Mouse (Mus musculus): ENCODE results near the gene Xpot. TPM values are rescaled to one million over a fixed set of nuclear protein-coding genes. Genes with fewer than 3 reads are reported as not detected.
A peak's percentile ranks its signal among the peaks of the same experiment; 100 is the strongest.

Xpot gene
- 10 to 100 TPM; 75.3 to 75.5 TPM for total RNA-seq (2021)

DNA sequence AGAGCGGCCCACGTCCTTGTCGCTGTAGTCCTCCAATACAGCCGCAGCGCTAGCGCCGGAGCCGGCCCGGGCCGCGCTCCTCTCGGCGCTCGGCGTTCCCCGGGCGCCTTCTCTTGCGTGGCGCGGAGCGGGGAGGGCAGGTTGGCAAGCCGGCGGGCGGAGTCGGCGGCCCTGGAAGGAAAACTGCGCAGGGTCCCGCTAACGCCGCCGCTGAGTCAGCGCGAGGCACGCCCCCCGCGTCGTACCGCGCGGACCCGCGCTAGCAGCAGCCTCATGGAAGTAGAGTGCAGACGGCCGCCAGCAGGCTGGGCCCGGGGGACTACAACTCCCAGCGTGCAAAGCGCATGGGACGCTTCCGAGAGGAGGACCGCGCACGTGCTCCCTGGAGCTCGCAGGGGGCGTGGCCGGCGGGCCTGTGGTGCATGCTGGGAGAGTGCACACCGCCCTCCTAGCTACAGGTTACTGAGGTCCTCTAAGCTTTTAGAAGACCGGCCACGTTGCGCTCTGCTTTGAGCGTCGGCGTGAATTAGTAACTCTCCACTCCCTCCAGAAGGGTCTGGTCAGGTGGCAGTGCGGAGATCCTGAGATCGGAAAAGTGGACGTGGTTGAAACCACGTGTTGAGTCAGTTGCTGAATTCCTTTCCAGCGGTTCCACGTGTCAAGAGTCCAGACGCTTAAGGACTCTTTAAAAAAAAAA is at the start of gene Xpot:
TSS of gene Xpot (minus strand) at position 147 of the 697 bp plus-strand sequence.
- peak; percentile 99 for DNase-seq
- intact Hi-C loops (cut with DNase I): loop anchor here (5.0 kb wide), 1 partner anchor 426 kb away; no protein-coding TSS in a partner anchor

DNA sequence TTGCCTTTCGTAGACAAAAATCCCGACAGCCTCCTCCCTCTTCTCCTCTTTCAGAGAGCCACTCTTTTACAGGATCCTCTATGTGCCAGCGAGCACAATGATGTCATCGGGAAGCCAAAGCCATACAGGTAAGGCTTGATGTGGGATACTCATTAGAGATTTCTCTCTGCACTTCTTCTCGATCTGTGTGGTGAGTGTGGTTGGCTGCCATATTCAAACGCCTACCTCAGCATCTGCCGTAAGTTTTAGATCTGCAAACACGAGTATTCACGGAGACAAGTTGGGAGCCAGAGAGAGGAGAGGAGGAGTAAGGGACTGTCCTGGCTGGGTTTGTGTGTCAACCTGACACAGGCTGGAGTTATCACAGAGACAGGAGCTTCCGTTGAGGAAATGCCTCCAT is 43.0 kb upstream of the Xpot start:
- no peak for DNase-seq
- intact Hi-C loops (cut with DNase I): no loop called here

DNA sequence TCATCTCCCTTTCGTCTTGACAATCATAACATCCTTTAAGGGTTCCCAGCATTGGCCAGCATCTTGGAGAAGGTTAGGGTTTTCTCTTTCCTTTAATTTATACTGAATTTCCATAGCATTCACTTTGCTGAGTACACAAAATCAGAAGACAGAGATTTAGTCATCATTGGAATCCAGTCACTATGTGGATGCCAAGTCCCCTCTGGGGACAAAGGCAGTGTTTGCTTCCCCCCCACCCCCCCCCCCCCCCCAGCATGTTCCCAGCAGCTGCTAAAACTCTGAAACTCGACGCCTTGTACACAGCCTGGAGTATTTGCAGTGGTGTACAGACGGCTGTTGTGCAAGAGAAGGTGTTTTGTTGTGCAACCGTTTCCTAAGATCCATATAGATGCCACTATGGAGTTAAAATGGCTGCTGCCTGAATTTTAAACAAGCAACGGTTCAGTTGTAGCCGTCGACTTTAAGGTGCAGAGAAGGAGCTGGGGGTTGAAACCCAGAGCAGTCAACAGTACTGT is 39.6 kb upstream of the Xpot start:
- intact Hi-C loops (cut with DNase I): no loop called here
- no peak for DNase-seq

DNA sequence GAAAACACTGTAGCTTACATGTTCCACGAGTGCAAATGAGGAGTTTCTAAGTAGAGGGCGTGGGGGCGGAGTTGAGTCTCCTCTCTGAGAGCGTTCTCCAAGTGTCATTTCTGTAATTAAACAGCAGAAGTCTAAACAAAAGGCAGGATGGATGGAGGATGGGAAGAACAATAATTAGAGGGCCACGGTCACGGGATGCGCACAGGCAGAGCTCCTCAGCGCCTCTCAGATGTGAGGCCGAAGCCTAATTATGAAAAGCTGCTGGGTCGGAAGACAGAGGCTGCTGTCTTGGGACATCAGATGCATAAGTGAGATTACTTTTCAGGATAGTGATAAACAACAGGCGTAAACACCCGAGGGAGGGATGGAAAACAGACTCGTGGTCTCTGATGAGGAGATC is 37.5 kb upstream of the Xpot start:
- DNase-seq: no peak
- intact Hi-C loops (cut with DNase I): no loop called here

DNA sequence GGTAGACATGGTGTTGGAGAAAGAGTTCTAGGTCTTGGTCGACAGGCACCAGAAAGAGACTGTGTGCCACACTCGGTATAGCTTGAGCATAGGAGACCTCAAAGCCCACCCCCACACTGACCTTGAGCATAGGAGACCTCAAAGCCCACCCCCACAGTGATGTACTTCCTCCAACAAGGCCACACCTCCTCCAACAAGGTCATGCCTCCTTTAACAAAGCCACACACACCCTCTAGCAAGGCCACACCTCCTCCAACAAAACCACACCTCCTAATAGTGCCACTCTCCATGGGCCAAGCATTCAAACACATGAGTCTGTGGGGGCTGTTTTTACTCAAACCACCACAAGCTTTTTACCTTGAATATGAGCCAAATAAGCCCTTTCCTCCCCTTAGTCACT is 36.6 kb upstream of the Xpot start:
- DNase-seq: no peak
- intact Hi-C loops (cut with DNase I): no loop called here

DNA sequence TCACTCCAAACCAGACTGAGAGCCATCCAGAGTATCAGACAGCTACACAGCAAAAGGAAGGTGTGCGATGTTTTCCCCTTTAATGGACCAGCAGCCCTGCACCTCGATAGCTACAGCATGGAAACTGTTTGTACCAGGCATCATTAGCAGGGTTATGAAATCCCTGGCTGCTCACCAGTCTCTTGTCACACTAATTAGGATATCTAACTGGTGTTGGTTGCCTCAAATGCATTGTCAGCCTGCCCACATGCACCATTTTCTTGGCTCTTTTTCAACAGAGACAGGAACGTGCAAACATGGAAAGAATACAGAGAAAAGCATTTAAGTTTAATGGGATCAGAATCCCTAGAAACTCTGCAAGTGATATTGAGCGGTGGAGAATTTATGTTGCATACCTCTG is 29.8 kb upstream of the Xpot start:
- intact Hi-C loops (cut with DNase I): no loop called here
- no peak for DNase-seq

DNA sequence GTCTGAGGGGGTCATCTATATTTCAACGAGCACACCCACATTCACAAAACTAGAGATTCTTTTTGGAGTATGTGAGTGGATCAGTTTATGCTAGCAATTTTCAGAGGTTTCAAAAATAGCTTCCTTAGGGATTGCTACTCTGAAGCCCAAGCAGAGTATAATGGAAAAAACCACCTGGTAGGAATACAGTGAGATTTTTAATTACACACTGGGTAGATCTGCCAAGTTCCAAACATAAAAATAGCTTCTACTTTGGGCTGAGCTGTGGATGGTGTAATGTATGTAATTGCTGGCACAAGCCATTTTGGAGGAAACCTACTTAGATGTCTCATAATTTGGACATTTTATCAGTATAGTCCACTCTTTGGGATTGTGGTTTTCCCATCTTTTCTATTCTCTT is 26.9 kb upstream of the Xpot start:
- intact Hi-C loops (cut with DNase I): no loop called here

DNA sequence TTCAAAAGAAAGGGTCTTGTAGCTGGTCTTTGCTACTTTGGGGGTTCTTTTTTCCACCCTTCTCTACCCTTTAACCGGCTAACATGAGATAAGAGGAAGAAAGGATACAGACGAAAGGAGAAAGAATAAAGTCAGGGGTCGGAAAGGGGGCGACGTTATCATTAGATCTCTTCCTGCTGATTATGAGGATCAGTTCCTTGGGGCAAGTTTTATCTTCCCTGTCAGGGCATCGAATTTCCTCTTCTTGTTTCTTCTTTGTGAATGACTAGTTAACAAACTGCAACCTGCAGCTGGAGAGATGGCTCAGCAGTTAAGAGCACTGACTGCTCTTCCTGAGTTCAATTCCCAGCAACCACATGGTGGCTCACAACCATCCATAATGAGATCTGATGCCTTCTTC is 20.2 kb upstream of the Xpot start:
- intact Hi-C loops (cut with DNase I): no loop called here
- no peak for DNase-seq

More for the DNA sequence above, 26.9 kb upstream of the Xpot start:
- no peak for DNase-seq

DNA sequence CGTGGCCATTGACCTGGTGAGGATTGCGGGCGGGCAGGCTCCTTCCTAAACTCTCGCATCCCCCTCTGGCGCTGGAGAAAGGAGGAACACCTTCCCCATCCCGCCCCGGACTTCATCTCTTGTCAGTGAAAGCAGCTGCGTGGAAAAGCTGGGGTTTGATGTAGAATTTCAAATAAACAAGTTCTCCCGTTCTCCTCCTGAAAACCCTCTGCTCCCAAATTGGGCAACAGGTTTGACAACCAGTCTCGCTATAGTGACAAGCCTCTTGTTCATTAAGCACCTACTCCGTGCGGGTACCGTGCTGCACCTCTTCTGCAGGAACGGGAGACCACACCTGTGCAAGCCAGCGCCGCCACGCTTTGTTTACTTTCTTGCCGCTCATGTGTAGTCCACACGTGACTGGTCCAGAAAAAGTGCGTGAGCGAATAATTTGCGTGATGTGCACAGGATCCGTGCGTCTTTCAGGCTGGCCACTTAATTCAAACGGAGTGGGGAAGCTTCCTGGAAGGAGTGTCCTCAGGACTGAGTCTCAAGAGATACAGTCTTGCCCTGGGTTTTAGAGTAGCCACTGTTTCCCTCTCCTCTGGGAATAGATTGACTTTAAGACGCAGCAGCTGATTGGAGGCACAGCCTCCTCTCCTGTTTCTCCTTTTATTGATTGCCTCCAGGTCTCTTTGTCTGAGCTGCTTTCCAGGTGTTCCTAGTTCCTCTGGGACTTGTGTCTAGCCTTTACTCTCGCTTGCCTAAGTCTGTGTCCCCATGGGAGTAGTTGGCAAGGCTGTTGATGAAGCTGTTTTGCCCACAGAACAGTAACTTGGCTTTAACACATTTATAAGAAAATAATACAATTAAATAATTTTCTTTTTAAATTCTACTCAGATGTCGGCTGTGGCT is 16.2 kb upstream of the Xpot start:
- intact Hi-C loops (cut with DNase I): no loop called here
- no peak for DNase-seq

DNA sequence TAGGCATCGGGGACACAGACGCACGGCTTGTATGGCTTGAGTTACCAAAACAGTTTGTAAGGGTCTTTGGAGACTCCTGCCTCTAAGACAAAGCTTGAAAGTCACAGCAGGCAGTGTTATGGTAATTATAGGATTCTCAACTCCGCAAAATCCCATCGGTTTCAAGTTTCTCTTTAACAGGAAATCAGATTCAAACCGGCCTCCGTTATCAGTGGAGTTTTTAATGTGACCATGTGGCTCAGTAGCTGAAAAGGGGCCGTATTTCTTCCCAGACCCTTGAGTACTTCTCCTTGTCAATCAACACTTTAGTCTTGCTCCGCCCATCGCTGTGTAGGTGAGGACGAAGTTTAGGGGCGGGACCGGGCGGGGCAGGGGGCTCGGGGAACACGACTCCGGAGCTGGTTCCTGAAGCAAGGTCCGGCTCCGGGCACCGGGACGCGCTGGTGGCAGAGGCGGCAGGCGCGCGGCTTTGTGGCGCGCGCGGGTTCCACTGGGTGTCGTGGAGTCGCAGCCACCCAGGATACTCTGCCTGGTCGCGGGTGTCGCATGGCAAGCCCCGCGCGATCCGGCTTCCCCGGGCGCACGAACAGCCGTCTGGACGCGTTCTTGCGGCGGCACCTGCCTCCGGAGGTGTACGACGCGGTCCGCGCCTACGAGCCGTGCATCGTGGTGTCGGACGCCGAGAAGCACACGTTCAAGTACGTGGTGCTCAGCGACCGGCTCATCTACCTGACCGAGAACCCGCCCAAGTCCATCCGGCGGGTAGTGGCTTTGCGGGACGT is 15.3 kb upstream of the Xpot start, which contains the start of gene D930020B18Rik:
TSS of gene D930020B18Rik (plus strand) at position 317 of the 782 bp plus-strand sequence.
- no peak for DNase-seq
- intact Hi-C loops (cut with DNase I): loop anchor here (2.0 kb wide), 1 partner anchor 413 kb away; no protein-coding TSS in a partner anchor

DNA sequence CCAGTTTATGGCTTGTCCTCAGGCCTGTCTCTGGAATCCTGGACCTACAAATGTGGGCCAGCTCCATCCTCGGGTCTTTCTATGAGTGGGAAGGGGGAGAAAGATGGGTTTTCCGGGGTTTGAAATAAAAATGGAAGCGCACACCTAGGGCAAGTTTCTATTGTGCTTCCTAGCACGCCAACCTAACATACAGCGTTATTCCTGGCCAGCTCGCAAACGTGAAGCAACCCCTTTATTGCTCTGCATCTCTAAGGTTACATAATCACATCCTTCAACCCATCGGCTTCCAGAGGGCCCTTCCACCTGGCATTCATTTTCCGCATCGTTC is 14.8 kb upstream of the Xpot start:
- DNase-seq: no peak
- intact Hi-C loops (cut with DNase I): loop anchor here (2.0 kb wide), 1 partner anchor 414 kb away; no protein-coding TSS in a partner anchor

DNA sequence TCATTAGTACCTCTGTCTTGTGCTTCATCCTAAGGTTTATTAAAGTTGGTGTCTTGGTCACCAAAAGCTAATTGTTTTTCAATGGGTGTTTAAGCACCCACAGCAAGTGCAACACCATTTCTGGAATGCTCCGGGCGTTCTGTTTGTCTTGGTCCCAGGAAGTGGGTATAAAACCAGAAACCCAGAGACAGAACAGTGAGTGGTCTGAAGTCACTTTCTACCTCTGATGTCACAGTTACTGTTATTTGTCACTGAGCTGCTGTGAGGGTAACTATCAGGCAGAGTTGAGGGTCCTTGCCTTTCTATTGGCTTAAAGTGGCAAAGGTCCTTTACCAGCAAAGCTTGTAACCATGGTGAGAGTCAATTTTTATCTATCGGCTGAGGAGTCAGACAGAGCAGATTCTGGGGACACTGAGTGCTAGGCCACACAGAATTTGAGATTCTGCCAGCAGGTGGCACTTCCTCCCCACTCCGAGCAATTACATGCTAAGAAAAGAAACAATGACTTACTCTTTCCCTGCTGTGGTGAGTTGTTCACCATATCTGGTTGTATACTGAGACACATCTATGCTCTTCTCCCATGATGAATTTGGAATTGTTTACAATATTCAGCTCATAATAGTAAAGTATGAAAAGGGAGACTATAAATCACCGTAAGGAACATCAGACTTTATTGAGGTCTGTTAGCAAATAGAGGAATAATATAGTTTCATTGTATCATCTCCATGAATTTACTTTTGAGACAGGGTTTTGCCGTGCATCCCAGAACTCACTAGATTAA is 14.2 kb upstream of the Xpot start:
- intact Hi-C loops (cut with DNase I): loop anchor here (2.0 kb wide), 1 partner anchor 414 kb away; no protein-coding TSS in a partner anchor
- no peak for DNase-seq

DNA sequence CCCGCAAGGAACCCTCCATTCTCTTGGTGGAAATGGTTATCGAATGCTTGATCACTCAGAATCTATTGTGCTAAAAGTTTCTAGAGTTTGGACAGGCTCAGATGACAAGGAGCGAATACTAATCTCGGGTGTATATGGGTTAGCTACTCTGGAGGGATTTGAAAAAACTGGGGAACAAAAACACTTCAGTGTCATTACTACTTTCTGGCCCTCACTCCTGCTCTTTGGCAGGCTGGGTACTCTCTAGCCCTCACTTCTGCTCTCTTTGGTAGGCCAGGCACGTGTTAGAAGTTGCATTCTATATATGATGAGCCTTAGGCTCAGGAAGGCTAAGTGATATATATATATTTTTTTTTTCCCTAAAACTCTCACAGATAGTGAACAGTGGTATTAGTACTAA is 13.4 kb upstream of the Xpot start:
- intact Hi-C loops (cut with DNase I): no loop called here

DNA sequence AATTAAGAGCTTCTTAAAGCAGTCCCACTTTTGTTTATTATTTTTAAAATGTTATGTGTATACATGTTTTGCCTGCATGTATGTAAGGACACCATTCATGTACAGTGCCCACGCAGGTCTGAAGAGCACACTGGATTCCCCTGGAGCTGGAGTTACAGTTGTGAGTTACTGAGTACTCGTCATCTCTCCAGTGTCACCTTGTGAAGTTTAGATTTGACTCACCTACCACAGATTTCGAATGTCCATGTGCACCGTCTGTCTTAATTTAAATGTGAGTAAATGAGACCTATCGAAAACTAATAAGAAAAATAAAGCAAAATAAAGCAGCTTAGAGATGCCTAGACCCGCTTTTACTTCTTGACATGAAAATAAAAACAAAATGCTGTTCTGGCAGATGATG is 10.1 kb upstream of the Xpot start:
- DNase-seq: no peak
- intact Hi-C loops (cut with DNase I): no loop called here

More for the DNA sequence above, 13.4 kb upstream of the Xpot start:
- no peak for DNase-seq

DNA sequence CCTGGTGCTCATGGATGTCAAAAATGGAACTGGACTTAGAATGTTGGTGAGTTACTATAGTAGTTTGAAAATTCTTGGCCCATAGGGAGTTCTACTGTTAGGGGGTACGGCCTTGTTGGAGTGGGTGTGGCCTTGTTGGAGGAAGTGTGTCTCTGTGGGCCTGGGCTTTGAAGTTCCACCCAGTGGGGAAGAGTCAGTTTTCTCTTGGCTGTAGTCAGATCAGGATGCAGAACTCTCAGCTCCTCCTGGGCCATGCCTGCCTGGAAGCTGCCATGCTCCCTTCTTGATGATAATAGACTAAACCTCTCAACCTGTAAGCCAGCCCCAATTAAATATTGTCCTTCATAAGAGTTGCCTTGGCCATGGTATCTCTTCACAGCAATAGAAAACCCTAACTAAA is 8.0 kb upstream of the Xpot start:
- intact Hi-C loops (cut with DNase I): no loop called here

DNA sequence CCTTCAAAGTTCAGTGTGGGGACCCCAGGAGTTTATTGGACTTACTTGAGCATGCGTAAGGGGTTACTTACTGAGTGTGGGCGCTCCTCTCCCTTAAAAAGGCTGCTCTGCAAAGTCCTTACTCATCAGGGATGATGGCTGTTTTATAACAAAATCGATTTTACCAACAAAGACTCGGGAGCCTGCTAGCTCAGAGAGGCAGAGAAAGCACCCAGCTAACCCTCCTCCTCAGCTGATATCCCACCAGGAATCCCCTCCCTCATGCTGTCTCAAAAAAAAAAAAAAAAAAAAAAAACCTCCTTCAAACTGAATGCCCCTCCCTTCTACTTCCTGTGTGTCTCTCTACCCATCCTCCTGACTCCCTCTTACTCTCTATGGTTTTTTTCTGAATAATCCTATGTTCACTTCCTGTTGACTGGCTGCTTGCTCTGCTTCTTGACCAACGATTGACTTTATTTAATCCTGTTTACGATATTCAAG is 2.5 kb upstream of the Xpot start:
- DNase-seq: no peak
- intact Hi-C loops (cut with DNase I): loop anchor here (5.0 kb wide), 1 partner anchor 424 kb away; no protein-coding TSS in a partner anchor

More for the DNA sequence above, 8.0 kb upstream of the Xpot start:
- no peak for DNase-seq

DNA sequence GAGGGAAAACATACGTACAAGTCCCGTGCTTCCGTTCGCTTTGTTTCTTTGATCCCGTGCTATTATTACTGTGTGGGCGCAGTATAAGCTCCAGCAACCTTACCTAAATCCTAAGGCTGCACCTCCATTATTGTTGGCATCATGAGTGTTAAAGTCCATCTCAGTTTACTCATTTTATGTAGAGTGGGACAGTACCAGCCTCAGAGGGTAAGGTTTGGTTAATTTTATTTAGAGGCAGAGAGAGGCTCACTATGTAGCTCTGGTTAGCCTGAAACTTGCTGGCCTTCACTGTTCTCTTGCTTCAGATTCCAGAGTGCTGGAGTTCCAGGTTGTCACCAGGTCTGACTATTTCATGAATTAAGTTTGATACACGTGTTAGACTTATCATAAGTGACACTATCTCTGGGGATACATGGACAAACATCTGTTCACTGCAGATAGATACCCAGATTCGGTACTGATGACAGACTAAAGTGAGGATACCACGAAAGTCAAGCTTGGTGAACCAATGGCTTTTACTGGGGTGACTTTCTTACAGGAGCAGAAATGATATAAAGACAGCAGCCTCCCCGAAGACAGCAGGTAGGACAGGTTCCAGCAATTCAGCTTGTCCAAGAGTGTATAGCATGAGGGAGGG is 1.2 kb upstream of the Xpot start:
- no peak for DNase-seq
- intact Hi-C loops (cut with DNase I): loop anchor here (5.0 kb wide), 1 partner anchor 425 kb away; no protein-coding TSS in a partner anchor

DNA sequence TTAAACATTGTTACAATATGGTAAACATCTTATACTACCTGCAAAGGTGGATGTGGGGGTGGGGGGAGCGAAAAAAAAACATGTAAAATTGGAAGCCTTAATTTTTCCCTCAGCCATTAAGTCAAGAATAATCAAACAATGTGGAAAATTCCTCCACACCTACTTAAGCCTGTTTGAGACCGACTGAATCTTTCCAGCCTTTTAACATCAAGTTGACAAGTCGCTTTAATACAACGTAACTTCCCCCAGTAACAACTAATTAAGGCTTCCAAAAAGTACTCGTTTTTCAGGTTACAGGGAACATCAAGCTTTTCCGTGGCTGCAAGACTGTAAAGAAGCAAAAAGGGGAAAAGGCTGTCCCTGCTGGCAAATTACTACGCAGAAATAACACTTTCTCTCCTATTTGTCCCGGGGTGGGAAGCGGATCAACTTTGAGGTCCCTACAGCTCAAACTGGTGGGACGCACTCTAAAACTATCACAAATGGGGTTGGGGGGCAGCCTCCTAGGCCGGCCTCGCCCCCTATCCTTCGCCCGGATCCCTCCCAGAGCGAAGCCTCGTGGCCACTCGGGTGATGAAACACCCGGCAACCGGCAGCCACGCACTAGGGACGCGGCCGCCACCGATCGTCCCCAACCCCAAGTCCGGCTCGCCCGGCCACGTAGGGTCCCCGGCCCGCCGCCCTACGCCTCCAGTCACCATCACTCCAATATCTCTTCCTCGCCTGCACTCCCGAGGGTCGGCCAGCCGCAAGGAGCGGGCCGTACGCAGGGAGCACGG is 536 bp downstream of the Xpot start:
- no peak for DNase-seq
- intact Hi-C loops (cut with DNase I): loop anchor here (5.0 kb wide), 1 partner anchor 427 kb away; no protein-coding TSS in a partner anchor
